10 mouse cellular contexts compared by ENCODE assay signal in the genomic region with DNA sequence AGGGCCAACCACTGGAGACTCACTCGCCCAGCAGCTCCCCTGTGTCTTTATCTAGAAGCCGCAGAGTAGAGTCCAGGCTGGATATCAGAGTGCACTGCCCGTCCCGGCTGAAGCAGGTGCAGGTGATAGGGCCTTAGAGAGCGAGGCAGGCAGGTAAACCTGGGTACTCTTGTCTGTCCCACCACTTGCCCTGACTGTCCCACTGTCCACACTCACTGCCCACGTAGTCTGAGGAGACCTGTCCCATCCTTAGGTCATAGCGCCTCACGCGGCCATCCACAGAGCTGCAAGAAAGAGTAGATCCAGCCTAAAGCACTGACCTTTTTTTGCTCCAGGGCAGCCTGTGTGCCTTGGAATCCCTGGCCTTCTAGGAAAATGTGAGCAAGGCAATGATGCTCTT. TPM values are rescaled to one million over a fixed set of nuclear protein-coding genes. Genes with fewer than 3 reads are reported as not detected.
DNase-seq lines count a peak whose midpoint lies in the region; ATAC-seq and TF ChIP-seq lines count a peak whose summit lies in the region.
"Had no signal": no experiment of that assay in that cellular context is flagged by ENCODE, and none has a peak within 500 bp of the region (broad histone marks: within the 10 kb centered on the region; RNA-seq: fewer than 3 reads in every experiment).

No protein-coding gene starts in this region.

- no peak overlapping the region for H3K4me3 ChIP-seq in hindbrain, postnatal 0 days (ENCODE audit: low read length)
- H3K4me3 ChIP-seq in hindbrain, embryonic 13.5 days, result no peak overlapping the region
- H3K4me3 ChIP-seq in E14TG2a.4 (replicated peaks; ENCODE audit: low read length), result no peak overlapping the region
- H3K4me3 ChIP-seq in kidney, postnatal 0 days (replicated peaks; ENCODE audit: low read depth, low read length), result no peak overlapping the region
- H3K4me3 ChIP-seq in forebrain, embryonic 13.5 days, result no peak overlapping the region
- H3K4me3 ChIP-seq: limb, embryonic 12.5 days had no signal

- peak; percentile 65 for TF ChIP-seq CTCF in hindbrain, postnatal 0 days (IDR thresholded peaks at IDR 0.05; ENCODE audit: low read depth)
- peak; percentile 45 for TF ChIP-seq CTCF in E14TG2a.4 (conservative IDR thresholded peaks at IDR 0.05; ENCODE audit: low read length)
- TF ChIP-seq CTCF in kidney, postnatal 0 days (IDR thresholded peaks at IDR 0.05; ENCODE audit: low read depth), result peak; percentile 53

- H3K27ac ChIP-seq in hindbrain, postnatal 0 days, result no peak overlapping the region
- H3K27ac ChIP-seq in hindbrain, embryonic 13.5 days, result no peak overlapping the region
- H3K27ac ChIP-seq in kidney, postnatal 0 days, result no peak overlapping the region
- no peak overlapping the region for H3K27ac ChIP-seq in forebrain, embryonic 13.5 days
- H3K27ac ChIP-seq: limb, embryonic 12.5 days had no signal

- 83% methylated on average over 9 of the region's 9 CpGs for WGBS in hindbrain, postnatal 0 days
- WGBS in hindbrain, embryonic 13.5 days, result 82% methylated on average over 9 of the region's 9 CpGs
- WGBS in kidney, postnatal 0 days, result 83% methylated on average over 9 of the region's 9 CpGs
- 75% methylated on average over 9 of the region's 9 CpGs for WGBS in forebrain, embryonic 13.5 days

- DNase-seq in hindbrain, postnatal 0 days (ENCODE audit: low spot score), result peak; percentile 30
- peak; percentile 67 for DNase-seq in adrenal gland, postnatal 14 days
- DNase-seq in kidney, postnatal 0 days (ENCODE audit: low spot score), result peak; percentile 26
- DNase-seq in retina, embryonic 14.5 days (ENCODE audit: low spot score), result peak; percentile 67
- no peak for DNase-seq in left cerebral cortex, adult 8-10 months (ENCODE audit: low spot score in 2 of 2)

- no peaks in the 10 kb centered on the region for H3K9me3 ChIP-seq in hindbrain, postnatal 0 days (ENCODE audit: low read length)
- no peaks in the 10 kb centered on the region for H3K9me3 ChIP-seq in hindbrain, embryonic 13.5 days
- H3K9me3 ChIP-seq in E14TG2a.4 (ENCODE audit: low read length), result no peaks in the 10 kb centered on the region
- H3K9me3 ChIP-seq in kidney, postnatal 0 days (replicated peaks; ENCODE audit: low read length), result no peaks in the 10 kb centered on the region
- no peaks in the 10 kb centered on the region for H3K9me3 ChIP-seq in forebrain, embryonic 13.5 days (replicated peaks)
- H3K9me3 ChIP-seq: limb, embryonic 12.5 days had no signal

- H3K36me3 ChIP-seq in hindbrain, postnatal 0 days (ENCODE audit: insufficient read depth, low read length), result peaks cover 24% of the 10 kb centered on the region
- peaks cover 48% of the 10 kb centered on the region for H3K36me3 ChIP-seq in hindbrain, embryonic 13.5 days
- peaks cover 66% of the 10 kb centered on the region for H3K36me3 ChIP-seq in E14TG2a.4 (ENCODE audit: insufficient read depth, low read length)
- peaks cover 25% of the 10 kb centered on the region for H3K36me3 ChIP-seq in kidney, postnatal 0 days (ENCODE audit: insufficient read depth, low read length)
- H3K36me3 ChIP-seq in forebrain, embryonic 13.5 days (ENCODE audit: poor library complexity, severe bottlenecking), result peaks cover 54% of the 10 kb centered on the region

- no peak overlapping the region for H3K9ac ChIP-seq in hindbrain, postnatal 0 days (replicated peaks; ENCODE audit: low read length)
- H3K9ac ChIP-seq in hindbrain, embryonic 13.5 days, result no peak overlapping the region
- no peak overlapping the region for H3K9ac ChIP-seq in kidney, postnatal 0 days (ENCODE audit: low read depth, low read length)
- H3K9ac ChIP-seq in forebrain, embryonic 13.5 days, result no peak overlapping the region
- H3K9ac ChIP-seq: limb, embryonic 12.5 days had no signal

- no peak for ATAC-seq in hindbrain, postnatal 0 days
- no peak for ATAC-seq in hindbrain, embryonic 13.5 days (ENCODE audit: low FRiP score)
- ATAC-seq in kidney, postnatal 0 days (replicated peaks; ENCODE audit: low FRiP score, low read depth), result no peak
- no peak for ATAC-seq in forebrain, embryonic 13.5 days

- no peak overlapping the region for H3K4me2 ChIP-seq in hindbrain, postnatal 0 days (ENCODE audit: low read depth, low read length)
- H3K4me2 ChIP-seq in hindbrain, embryonic 13.5 days, result no peak overlapping the region
- H3K4me2 ChIP-seq in kidney, postnatal 0 days (ENCODE audit: low read length), result no peak overlapping the region
- no peak overlapping the region for H3K4me2 ChIP-seq in forebrain, embryonic 13.5 days
- H3K4me2 ChIP-seq: limb, embryonic 12.5 days had no signal

- no peaks in the 10 kb centered on the region for H3K27me3 ChIP-seq in hindbrain, postnatal 0 days (ENCODE audit: insufficient read depth, low read length)
- no peaks in the 10 kb centered on the region for H3K27me3 ChIP-seq in hindbrain, embryonic 13.5 days
- no peaks in the 10 kb centered on the region for H3K27me3 ChIP-seq in E14TG2a.4 (ENCODE audit: insufficient read depth, low read length)
- no peaks in the 10 kb centered on the region for H3K27me3 ChIP-seq in kidney, postnatal 0 days (ENCODE audit: insufficient read depth, low read length)
- no peaks in the 10 kb centered on the region for H3K27me3 ChIP-seq in forebrain, embryonic 13.5 days
- H3K27me3 ChIP-seq: limb, embryonic 12.5 days had no signal

- peaks cover 11% of the 10 kb centered on the region; the same call in 1 of the 2 replicates for H3K4me1 ChIP-seq in hindbrain, postnatal 0 days (ENCODE audit: insufficient read depth, low read length)
- peaks cover 31% of the 10 kb centered on the region for H3K4me1 ChIP-seq in hindbrain, embryonic 13.5 days (replicated peaks)
- H3K4me1 ChIP-seq in E14TG2a.4 (replicated peaks; ENCODE audit: low read depth, low read length), result peaks cover 52% of the 10 kb centered on the region
- H3K4me1 ChIP-seq in kidney, postnatal 0 days (replicated peaks; ENCODE audit: insufficient read depth, low read length), result peaks cover 3% of the 10 kb centered on the region; the same call in 1 of the 2 replicates
- H3K4me1 ChIP-seq in forebrain, embryonic 13.5 days, result peaks cover 22% of the 10 kb centered on the region

RNA-seq across cellular contexts. Expression of a gene that starts 4.4 kb away (rescaled TPM):
- 77.5 and 103 TPM in 2 replicates for total RNA-seq in hindbrain, postnatal 0 days (2014; rRNA removed)
- polyA plus RNA-seq in hindbrain, postnatal 0 days (2015; fragmentation: Nextera tagmentation; extraction: Ambion mirVana), result 118 and 123 TPM in 2 replicates
- polyA plus RNA-seq in hindbrain, embryonic 13.5 days (2015; fragmentation: Nextera tagmentation; extraction: Ambion mirVana), result 90.5 and 96.4 TPM in 2 replicates
- 28.7 and 40.6 TPM in 2 replicates for total RNA-seq in adrenal gland, postnatal 14 days (2021)
- 55.7 and 59.7 TPM in 2 replicates for polyA plus RNA-seq in kidney, postnatal 0 days (2015; fragmentation: Nextera tagmentation; extraction: Ambion mirVana)
- 79.5 TPM in 2 replicates for polyA plus RNA-seq in forebrain, embryonic 13.5 days (2015; fragmentation: Nextera tagmentation; extraction: Ambion mirVana)
- 10 to 100 TPM; 63.5 to 75.3 (median 64.9) TPM for total RNA-seq in left cerebral cortex, adult 8-10 months (2022)

RNA-seq across cellular contexts. Expression of a gene that starts 4.5 kb away (rescaled TPM):
- 109 and 123 TPM in 2 replicates for total RNA-seq in hindbrain, postnatal 0 days (2014; rRNA removed)
- 129 and 131 TPM in 2 replicates for polyA plus RNA-seq in hindbrain, postnatal 0 days (2015; fragmentation: Nextera tagmentation; extraction: Ambion mirVana)
- polyA plus RNA-seq in hindbrain, embryonic 13.5 days (2015; fragmentation: Nextera tagmentation; extraction: Ambion mirVana), result 109 and 112 TPM in 2 replicates
- total RNA-seq in adrenal gland, postnatal 14 days (2021), result 68.3 and 70.3 TPM in 2 replicates
- polyA plus RNA-seq in kidney, postnatal 0 days (2015; fragmentation: Nextera tagmentation; extraction: Ambion mirVana), result 152 and 156 TPM in 2 replicates
- polyA plus RNA-seq in forebrain, embryonic 13.5 days (2015; fragmentation: Nextera tagmentation; extraction: Ambion mirVana), result 136 and 137 TPM in 2 replicates
- 10 to 100 TPM; 51.1 to 64.5 (median 59.6) TPM for total RNA-seq in left cerebral cortex, adult 8-10 months (2022)

RNA-seq across cellular contexts. Expression of a gene that starts 5.1 kb away (rescaled TPM):
- 21.4 TPM in 2 replicates for total RNA-seq in hindbrain, postnatal 0 days (2014; rRNA removed)
- 38.6 and 38.9 TPM in 2 replicates for polyA plus RNA-seq in hindbrain, postnatal 0 days (2015; fragmentation: Nextera tagmentation; extraction: Ambion mirVana)
- polyA plus RNA-seq in hindbrain, embryonic 13.5 days (2015; fragmentation: Nextera tagmentation; extraction: Ambion mirVana), result 50.5 and 53.0 TPM in 2 replicates
- 30.0 and 30.9 TPM in 2 replicates for total RNA-seq in adrenal gland, postnatal 14 days (2021)
- polyA plus RNA-seq in kidney, postnatal 0 days (2015; fragmentation: Nextera tagmentation; extraction: Ambion mirVana), result 33.8 and 36.7 TPM in 2 replicates
- 52.9 and 57.8 TPM in 2 replicates for polyA plus RNA-seq in forebrain, embryonic 13.5 days (2015; fragmentation: Nextera tagmentation; extraction: Ambion mirVana)
- total RNA-seq in left cerebral cortex, adult 8-10 months (2022), result 10 to 100 TPM; 20.0 to 35.2 (median 26.5) TPM

RNA-seq across cellular contexts. Expression of a gene that starts 7.1 kb away (rescaled TPM):
- 32.9 and 34.3 TPM in 2 replicates for total RNA-seq in hindbrain, postnatal 0 days (2014; rRNA removed)
- 22.5 TPM in 2 replicates for polyA plus RNA-seq in hindbrain, postnatal 0 days (2015; fragmentation: Nextera tagmentation; extraction: Ambion mirVana)
- polyA plus RNA-seq in hindbrain, embryonic 13.5 days (2015; fragmentation: Nextera tagmentation; extraction: Ambion mirVana), result 17.7 and 19.4 TPM in 2 replicates
- total RNA-seq in adrenal gland, postnatal 14 days (2021), result 49.8 and 56.3 TPM in 2 replicates
- polyA plus RNA-seq in kidney, postnatal 0 days (2015; fragmentation: Nextera tagmentation; extraction: Ambion mirVana), result 40.1 and 42.3 TPM in 2 replicates
- 14.6 and 14.7 TPM in 2 replicates for polyA plus RNA-seq in forebrain, embryonic 13.5 days (2015; fragmentation: Nextera tagmentation; extraction: Ambion mirVana)
- total RNA-seq in left cerebral cortex, adult 8-10 months (2022), result 10 to 100 TPM; 33.3 to 74.2 (median 49.2) TPM

RNA-seq across cellular contexts. Expression of a gene that starts 8.2 kb away (rescaled TPM):
- not detected in 2 replicates for total RNA-seq in hindbrain, postnatal 0 days (2014; rRNA removed)
- 0.71 and 0.76 TPM in 2 replicates for polyA plus RNA-seq in hindbrain, postnatal 0 days (2015; fragmentation: Nextera tagmentation; extraction: Ambion mirVana)
- 0.78 and 1.3 TPM in 2 replicates for polyA plus RNA-seq in hindbrain, embryonic 13.5 days (2015; fragmentation: Nextera tagmentation; extraction: Ambion mirVana)
- not detected in 2 replicates for total RNA-seq in adrenal gland, postnatal 14 days (2021)
- not detected in 2 replicates for polyA plus RNA-seq in kidney, postnatal 0 days (2015; fragmentation: Nextera tagmentation; extraction: Ambion mirVana)
- polyA plus RNA-seq in forebrain, embryonic 13.5 days (2015; fragmentation: Nextera tagmentation; extraction: Ambion mirVana), result 0.88 and 0.93 TPM in 2 replicates
- total RNA-seq in left cerebral cortex, adult 8-10 months (2022), result not detected
- total RNA-seq: common myeloid progenitor, adult 5-6 weeks had no signal
- polyA plus RNA-seq: limb, embryonic 12.5 days had no signal

Comparison
In these comparisons a context has a peak if more than half of its experiments do, and no peak if none do; other contexts are left out.
1. DNase-seq: peak in hindbrain, postnatal 0 days (single experiment), adrenal gland, postnatal 14 days (single experiment), kidney, postnatal 0 days (single experiment) and retina, embryonic 14.5 days (single experiment); none in left cerebral cortex, adult 8-10 months (0 of 2).
2. Peak in every context shown above with its lines, with median percentiles within 50 percentile points of each other: CTCF ChIP-seq.